In genomic region chr15:88848661-88849060, GRCm38 (mm10) we compare ENCODE assay signal across 14 mouse cellular contexts.
"Had no signal": no experiment of that assay in that cellular context is flagged by ENCODE, and none has a peak within 500 bp of the region (broad histone marks: within the 10 kb centered on the region; RNA-seq: fewer than 3 reads in every experiment).

No protein-coding gene starts in this region.

- H3K27me3 ChIP-seq: midbrain, embryonic 12.5 days; neural tube, embryonic 12.5 days; stomach, embryonic 15.5 days had no signal

- H3K4me1 ChIP-seq: midbrain, embryonic 12.5 days; neural tube, embryonic 12.5 days had no signal

- H3K36me3 ChIP-seq: midbrain, embryonic 10.5 days; midbrain, embryonic 12.5 days; neural tube, embryonic 12.5 days; stomach, embryonic 15.5 days had no signal

- H3K9me3 ChIP-seq: midbrain, embryonic 10.5 days; midbrain, embryonic 12.5 days; neural tube, embryonic 12.5 days; stomach, embryonic 15.5 days had no signal

- H3K4me3 ChIP-seq: midbrain, embryonic 10.5 days; midbrain, embryonic 12.5 days; myocyte; neural tube, embryonic 12.5 days; stomach, embryonic 15.5 days had no signal

- H3K27ac ChIP-seq: midbrain, embryonic 10.5 days; midbrain, embryonic 12.5 days; neural tube, embryonic 12.5 days; stomach, embryonic 15.5 days had no signal

- DNase-seq: lung, adult 18-20 months; lung, embryonic 14.5 days; lung, postnatal 10 days; lung, postnatal 4 days; midbrain, embryonic 14.5 days; right cerebral cortex, postnatal 14 days; thymus, adult 2 months; thymus, postnatal 25 days; thymus, postnatal 4 days had no signal
